Mouse (Mus musculus): ENCODE results near the gene AV320801.
"Not testable (repeated sequence)": the region's sequence is repeated elsewhere in the genome, so short reads cannot be mapped to it uniquely, and the experiment has no call there.

DNA sequence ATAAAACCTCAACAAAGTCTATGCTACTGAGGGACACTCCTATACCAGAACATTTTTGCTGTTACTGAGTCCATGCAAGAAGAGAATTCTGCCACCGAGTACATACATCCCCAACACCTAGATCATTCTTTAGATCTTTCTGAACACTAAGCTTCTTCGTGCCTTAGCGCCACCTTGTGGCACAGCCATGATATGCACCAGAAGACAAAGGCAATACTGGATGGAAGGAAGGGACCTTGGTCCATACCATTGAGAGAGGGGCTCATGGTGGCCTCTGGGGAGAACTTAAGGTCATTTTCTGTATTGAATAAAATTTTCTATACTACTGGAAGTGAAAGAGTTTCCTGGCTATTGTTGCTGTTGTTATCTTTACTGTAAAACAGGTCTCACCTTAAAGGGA lies 11.2 kb upstream of the AV320801 start:
- TF ChIP-seq CTCF (IDR thresholded peaks at IDR 0.05; ENCODE audit: insufficient read depth, low read length); POLR2A (IDR thresholded peaks at IDR 0.05; ENCODE audit: borderline replicate concordance, extremely low read depth, low read depth, low read length): not testable (repeated sequence)

All from lung, adult 2 months (tissue).